Mouse (Mus musculus) frontal cortex, postnatal 36 days (tissue): ENCODE measurements around the gene Ogn.

Experiments
- DNase-seq, 2 experiments: peaks; one replicate each; pipeline ENCODE4 v3.0.0; 2022; ENCODE audit warnings: low spot score in 2 of 2

The Ogn gene

GRCm38 (mm10) chr13:49644731-49645529 lies 37.1 kb downstream of the Ogn start:
- peak; percentile 32 for DNase-seq

DNA sequence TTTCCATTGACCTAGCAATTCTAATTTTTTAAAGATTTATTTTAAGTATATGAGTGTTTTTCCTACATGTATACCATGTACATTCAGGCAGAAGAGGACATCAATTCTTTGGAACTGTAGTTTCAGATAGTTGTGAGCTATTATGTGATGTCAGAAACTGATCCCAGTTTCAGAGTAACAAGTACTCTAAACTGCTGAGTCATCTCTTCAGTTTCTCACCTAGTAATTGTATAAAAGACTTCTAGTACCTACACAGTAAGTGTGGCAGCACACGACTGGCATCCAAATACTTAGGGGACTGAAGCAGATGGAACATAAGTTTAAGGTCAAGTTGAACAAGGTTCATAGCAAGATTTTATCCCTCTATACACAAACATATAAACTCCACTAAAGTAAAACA lies 38.2 kb downstream of the Ogn start:
- no peak for DNase-seq

DNA sequence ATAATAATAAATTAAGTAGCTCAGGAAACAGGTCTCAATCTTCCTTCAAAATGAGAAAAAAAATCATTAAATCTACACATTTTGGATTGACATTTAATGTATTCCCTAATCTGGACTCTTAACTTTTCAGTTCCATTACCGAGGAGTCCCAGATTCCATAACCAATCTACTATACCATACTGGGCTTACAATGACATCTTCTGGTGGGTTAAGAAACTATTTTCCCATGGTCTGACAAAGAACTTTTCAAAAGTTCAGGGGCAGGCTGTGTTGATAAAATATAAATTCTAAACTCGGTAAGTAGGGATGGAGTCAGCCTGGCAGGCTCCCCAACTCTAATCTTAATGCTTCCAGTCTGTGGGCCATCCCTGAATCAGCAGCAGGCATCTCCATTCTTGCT lies 43.3 kb downstream of the Ogn start:
- no peak for DNase-seq

DNA sequence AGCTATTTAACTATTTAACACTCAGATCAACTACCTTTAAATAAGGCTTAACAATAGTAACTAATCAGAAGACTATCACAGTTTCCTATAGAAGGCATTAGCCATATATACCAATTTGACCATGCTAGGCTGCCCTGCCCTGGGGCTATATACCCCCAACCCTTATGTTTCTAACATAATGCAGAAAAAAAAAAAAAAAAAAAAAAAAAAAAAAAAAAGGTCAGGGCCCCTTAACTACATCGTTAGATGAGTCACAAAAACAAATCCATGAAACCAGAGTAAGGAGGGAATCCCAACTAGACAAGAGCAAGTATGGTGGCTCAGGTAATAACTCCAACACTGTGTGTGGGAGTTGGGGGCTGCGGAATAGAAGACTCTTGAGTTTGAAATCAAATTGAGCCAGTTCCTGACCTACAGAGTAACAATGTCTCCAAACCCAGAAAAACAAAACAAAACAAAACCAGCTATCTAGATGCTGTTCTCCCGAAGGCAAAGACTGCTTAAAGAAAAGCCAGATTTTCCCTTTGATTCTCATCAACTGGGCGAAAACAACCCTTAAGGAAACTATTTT lies 44.0 kb downstream of the Ogn start:
- no peak for DNase-seq

DNA sequence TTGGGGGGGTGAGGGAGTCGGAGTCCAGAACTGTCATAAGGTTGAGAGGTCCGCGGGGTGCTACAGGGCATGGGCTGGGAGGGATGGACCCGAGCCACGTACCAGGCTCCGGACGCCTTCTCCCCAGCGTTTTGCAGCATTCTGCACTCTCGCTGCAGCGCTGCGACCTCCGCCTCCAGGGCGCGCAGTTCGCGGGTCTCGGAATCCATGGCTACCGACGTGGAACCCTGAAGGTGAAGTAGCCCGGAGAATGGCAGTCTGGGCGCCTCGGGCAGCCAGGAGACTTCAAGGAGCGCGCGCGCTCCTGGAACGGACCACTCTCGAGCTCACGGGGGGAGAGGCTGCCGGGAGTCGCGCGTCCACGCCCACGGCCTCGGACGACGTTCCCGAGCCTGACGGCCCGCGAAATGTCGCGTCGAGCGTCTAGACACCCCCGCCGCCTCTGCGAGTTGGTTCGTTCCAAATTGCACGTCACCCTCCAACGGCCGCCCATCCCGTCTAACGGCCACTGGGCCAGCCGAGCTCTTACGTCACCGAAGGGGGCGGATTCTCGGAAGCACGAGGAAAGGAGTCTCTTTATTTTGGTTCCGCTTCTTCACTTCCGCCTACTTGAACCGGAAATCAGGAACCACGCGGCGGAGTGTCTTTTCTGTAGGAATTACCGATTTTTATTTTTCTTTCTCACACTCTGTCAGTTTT lies 44.8 kb downstream of the Ogn start, which contains the start of the genes Cenpp and Nol8:
Gene Cenpp (minus strand): TSS at position 305 of the 699 bp plus-strand sequence.
Gene Nol8 (plus strand): TSS at position 598 of the 699 bp plus-strand sequence.
- DNase-seq: peak; percentile 100

DNA sequence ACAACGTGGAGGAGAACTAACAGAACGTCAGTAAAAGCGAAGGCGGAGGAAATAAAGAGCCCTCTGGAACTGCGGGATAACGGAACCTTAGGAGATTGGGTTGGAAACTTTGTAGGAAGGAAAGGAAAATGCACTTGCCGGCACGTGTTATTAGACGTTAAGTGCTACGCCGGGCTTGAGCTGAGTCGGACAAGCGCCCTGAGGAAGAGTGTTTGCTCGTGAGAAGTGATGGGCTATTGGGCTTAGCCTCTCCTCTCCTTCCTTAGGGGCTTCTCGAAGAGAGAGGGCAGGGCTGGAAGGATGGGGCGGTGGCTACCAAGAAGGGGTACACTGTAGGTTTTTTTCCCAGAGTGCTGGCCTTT lies 45.3 kb downstream of the Ogn start:
- DNase-seq: no peak
